9 mouse cellular contexts compared by ENCODE assay signal in genomic region chr4:131849986-131850638, GRCm38 (mm10). TPM values are rescaled to one million over a fixed set of nuclear protein-coding genes. Genes with fewer than 3 reads are reported as not detected.
DNase-seq lines count a peak whose midpoint lies in the region; ATAC-seq and TF ChIP-seq lines count a peak whose summit lies in the region.
"Had no signal": no experiment of that assay in that cellular context is flagged by ENCODE, and none has a peak within 500 bp of the region (broad histone marks: within the 10 kb centered on the region; RNA-seq: fewer than 3 reads in every experiment).

No protein-coding gene starts in this region.

- 3% methylated on average over 5 of the region's 5 CpGs for WGBS in forebrain, embryonic 15.5 days
- WGBS in limb, embryonic 15.5 days, result 28% methylated on average over 5 of the region's 5 CpGs
- 13% methylated on average over 5 of the region's 5 CpGs for WGBS in small intestine, adult 2 months
- WGBS in liver, embryonic 12.5 days (ENCODE audit: insufficient replicate concordance), result 64% methylated on average over 5 of the region's 5 CpGs
- 55% methylated on average over 5 of the region's 5 CpGs for WGBS in liver, postnatal 0 days (ENCODE audit: insufficient replicate concordance)

- no peak for TF ChIP-seq POLR2A in small intestine, adult 2 months (IDR thresholded peaks at IDR 0.05; ENCODE audit: low read depth, low read length)

- DNase-seq in left cerebral cortex, adult 18-20 months (ENCODE audit: low spot score in 2 of 2), result peak; percentile 38 to 41
- no peak for DNase-seq in left cerebral cortex, adult 11 months (ENCODE audit: low spot score)
- peak; percentile 70 for DNase-seq in heart, postnatal 4 days
- DNase-seq in liver, postnatal 0 days, result no peak

- TF ChIP-seq EP300 in liver, postnatal 0 days (IDR thresholded peaks at IDR 0.05; ENCODE audit: low read depth), result no peak

- H3K4me3 ChIP-seq in forebrain, embryonic 15.5 days, result no peak overlapping the region
- no peak overlapping the region for H3K4me3 ChIP-seq in limb, embryonic 15.5 days
- H3K4me3 ChIP-seq in small intestine, adult 2 months (ENCODE audit: low read depth, low read length), result no peak overlapping the region
- no peak overlapping the region for H3K4me3 ChIP-seq in liver, embryonic 12.5 days
- no peak overlapping the region for H3K4me3 ChIP-seq in liver, postnatal 0 days (ENCODE audit: low read depth, low read length)
- H3K4me3 ChIP-seq: megakaryocyte, embryonic 14.5 days had no signal

- H3K27me3 ChIP-seq in forebrain, embryonic 15.5 days, result no peaks in the 10 kb centered on the region
- no peaks in the 10 kb centered on the region for H3K27me3 ChIP-seq in limb, embryonic 15.5 days
- H3K27me3 ChIP-seq in small intestine, adult 2 months (ENCODE audit: control insufficient read depth, insufficient read depth, low read length), result no peaks in the 10 kb centered on the region
- H3K27me3 ChIP-seq in liver, embryonic 12.5 days (replicated peaks), result no peaks in the 10 kb centered on the region
- no peaks in the 10 kb centered on the region for H3K27me3 ChIP-seq in liver, postnatal 0 days (ENCODE audit: insufficient read depth, low read length)

- no peaks in the 10 kb centered on the region for H3K9me3 ChIP-seq in forebrain, embryonic 15.5 days
- no peaks in the 10 kb centered on the region for H3K9me3 ChIP-seq in limb, embryonic 15.5 days
- H3K9me3 ChIP-seq in liver, embryonic 12.5 days (replicated peaks), result no peaks in the 10 kb centered on the region
- H3K9me3 ChIP-seq in liver, postnatal 0 days (ENCODE audit: low read length), result no peaks in the 10 kb centered on the region
- H3K9me3 ChIP-seq: megakaryocyte, embryonic 14.5 days had no signal

- H3K4me2 ChIP-seq in forebrain, embryonic 15.5 days (replicated peaks), result no peak overlapping the region
- no peak overlapping the region for H3K4me2 ChIP-seq in limb, embryonic 15.5 days
- H3K4me2 ChIP-seq in liver, embryonic 12.5 days, result no peak overlapping the region
- H3K4me2 ChIP-seq in liver, postnatal 0 days (ENCODE audit: low read depth, low read length), result no peak overlapping the region

- ATAC-seq in forebrain, embryonic 15.5 days (replicated peaks), result peak; percentile 63
- no peak for ATAC-seq in limb, embryonic 15.5 days (ENCODE audit: insufficient number of reproducible peaks, low FRiP score, low TSS enrichment, low read depth)
- ATAC-seq in liver, embryonic 12.5 days, result no peak
- ATAC-seq in liver, postnatal 0 days, result no peak

- no peak for TF ChIP-seq CTCF in small intestine, adult 2 months (IDR thresholded peaks at IDR 0.05; ENCODE audit: extremely low read depth, insufficient read length, insufficient replicate concordance, low read depth, low read length)
- no peak for TF ChIP-seq CTCF in liver, postnatal 0 days (IDR thresholded peaks at IDR 0.05; ENCODE audit: low read depth)

- H3K4me1 ChIP-seq in forebrain, embryonic 15.5 days, result peaks cover 13% of the 10 kb centered on the region
- H3K4me1 ChIP-seq in limb, embryonic 15.5 days, result peaks cover 11% of the 10 kb centered on the region
- H3K4me1 ChIP-seq in small intestine, adult 2 months (ENCODE audit: control insufficient read depth, insufficient read depth, insufficient read length, low read length), result peaks cover 7% of the 10 kb centered on the region
- 0 out of 2 replicates have a peak, but pooled peaks cover 5% of the 10 kb centered on the region for H3K4me1 ChIP-seq in liver, embryonic 12.5 days
- H3K4me1 ChIP-seq in liver, postnatal 0 days (ENCODE audit: insufficient read depth), result no peaks in the 10 kb centered on the region

- no peaks in the 10 kb centered on the region for H3K36me3 ChIP-seq in forebrain, embryonic 15.5 days
- no peaks in the 10 kb centered on the region; the same call in 1 of the 2 replicates for H3K36me3 ChIP-seq in limb, embryonic 15.5 days
- H3K36me3 ChIP-seq in small intestine, adult 2 months (ENCODE audit: control insufficient read depth, insufficient read depth, low read length), result peaks cover 3% of the 10 kb centered on the region; the same call in 1 of the 2 replicates
- peaks cover 33% of the 10 kb centered on the region for H3K36me3 ChIP-seq in liver, embryonic 12.5 days
- H3K36me3 ChIP-seq in liver, postnatal 0 days (replicated peaks; ENCODE audit: insufficient read depth, low read length), result no peaks in the 10 kb centered on the region; the same call in 1 of the 2 replicates

- H3K9ac ChIP-seq in forebrain, embryonic 15.5 days (replicated peaks), result no peak overlapping the region
- H3K9ac ChIP-seq in limb, embryonic 15.5 days, result no peak overlapping the region
- H3K9ac ChIP-seq in liver, embryonic 12.5 days, result no peak overlapping the region
- no peak overlapping the region for H3K9ac ChIP-seq in liver, postnatal 0 days (replicated peaks)

- H3K27ac ChIP-seq in forebrain, embryonic 15.5 days (replicated peaks), result peak overlapping the region; percentile 77
- H3K27ac ChIP-seq in limb, embryonic 15.5 days, result peak overlapping the region; percentile 30; the same call in 1 of the 2 replicates
- H3K27ac ChIP-seq in small intestine, adult 2 months (ENCODE audit: insufficient read depth, low read depth, low read length), result 0 out of 2 replicates have a peak overlapping the region, but pooled peaks have one; percentile 32
- H3K27ac ChIP-seq in liver, embryonic 12.5 days, result no peak overlapping the region
- H3K27ac ChIP-seq in liver, postnatal 0 days (ENCODE audit: low read depth), result no peak overlapping the region

RNA-seq across cellular contexts. Expression of gene Mecr, which starts 6.8 kb away (rescaled TPM):
- 10 to 100 TPM; 28.9 to 31.7 TPM for total RNA-seq in left cerebral cortex, adult 18-20 months (2021)
- 40.2 and 41.2 TPM in 2 replicates for polyA plus RNA-seq in forebrain, embryonic 15.5 days (2015; fragmentation: Nextera tagmentation; extraction: Ambion mirVana)
- total RNA-seq in heart, postnatal 4 days (2021), result 10 to 100 TPM; 22.4 to 25.2 TPM
- 44.6 and 48.3 TPM in 2 replicates for polyA plus RNA-seq in limb, embryonic 15.5 days (2015; fragmentation: Nextera tagmentation; extraction: Ambion mirVana)
- polyA plus RNA-seq in small intestine, adult 2 months (2012; rRNA removed), result 20.9 and 23.1 TPM in 2 replicates
- 44.4 and 49.4 TPM in 2 replicates for polyA plus RNA-seq in liver, embryonic 12.5 days (2016; fragmentation: Nextera tagmentation; extraction: Ambion mirVana)
- 27.6 and 30.0 TPM in 2 replicates for polyA plus RNA-seq in liver, postnatal 0 days (2015; fragmentation: Nextera tagmentation; extraction: Ambion mirVana)

RNA-seq across cellular contexts. Expression of gene Ptpru, which starts 12.0 kb away (rescaled TPM):
- total RNA-seq in left cerebral cortex, adult 18-20 months (2021), result 10 to 100 TPM; 33.2 to 47.6 TPM
- polyA plus RNA-seq in forebrain, embryonic 15.5 days (2015; fragmentation: Nextera tagmentation; extraction: Ambion mirVana), result 23.9 and 25.2 TPM in 2 replicates
- 1 to 10 TPM; 2.1 to 3.6 TPM for total RNA-seq in heart, postnatal 4 days (2021)
- polyA plus RNA-seq in limb, embryonic 15.5 days (2015; fragmentation: Nextera tagmentation; extraction: Ambion mirVana), result 9.9 and 14.1 TPM in 2 replicates
- polyA plus RNA-seq in small intestine, adult 2 months (2012; rRNA removed), result 4.2 and 5.4 TPM in 2 replicates
- 2.7 and 2.8 TPM in 2 replicates for polyA plus RNA-seq in liver, embryonic 12.5 days (2016; fragmentation: Nextera tagmentation; extraction: Ambion mirVana)
- 2.6 and 2.7 TPM in 2 replicates for polyA plus RNA-seq in liver, postnatal 0 days (2015; fragmentation: Nextera tagmentation; extraction: Ambion mirVana)

RNA-seq across cellular contexts. Expression of gene Srsf4, which starts 23.3 kb away (rescaled TPM):
- 10 to 100 TPM; 67.1 to 68.0 TPM for total RNA-seq in left cerebral cortex, adult 18-20 months (2021)
- 154 and 159 TPM in 2 replicates for polyA plus RNA-seq in forebrain, embryonic 15.5 days (2015; fragmentation: Nextera tagmentation; extraction: Ambion mirVana)
- total RNA-seq in heart, postnatal 4 days (2021), result 10 to 100 TPM; 73.2 to 76.8 TPM
- polyA plus RNA-seq in limb, embryonic 15.5 days (2015; fragmentation: Nextera tagmentation; extraction: Ambion mirVana), result 97.7 and 99.5 TPM in 2 replicates
- polyA plus RNA-seq in small intestine, adult 2 months (2012; rRNA removed), result 16.3 and 31.5 TPM in 2 replicates
- polyA plus RNA-seq in liver, embryonic 12.5 days (2016; fragmentation: Nextera tagmentation; extraction: Ambion mirVana), result 94.9 and 97.5 TPM in 2 replicates
- 35.0 and 37.5 TPM in 2 replicates for polyA plus RNA-seq in liver, postnatal 0 days (2015; fragmentation: Nextera tagmentation; extraction: Ambion mirVana)

Comparison
In these comparisons a context has a peak if more than half of its experiments do, and no peak if none do; other contexts are left out.
1. DNase-seq: peak in left cerebral cortex, adult 18-20 months (2 of 2) and heart, postnatal 4 days (single experiment); none in left cerebral cortex, adult 11 months (single experiment) and liver, postnatal 0 days (single experiment).
2. H3K27ac ChIP-seq: peak in forebrain, embryonic 15.5 days (single experiment), limb, embryonic 15.5 days (single experiment) and small intestine, adult 2 months (single experiment); none in liver, embryonic 12.5 days (single experiment) and liver, postnatal 0 days (single experiment).